Mouse (Mus musculus) testis, adult 2 months (tissue): ENCODE measurements around the gene Rhof. TPM values are rescaled to one million over a fixed set of nuclear protein-coding genes. Genes with fewer than 3 reads are reported as not detected.

Experiments
- H3K27ac ChIP-seq: fragments of 200-500 bp; 2 replicates; pipeline ENCODE4 v1.5.1; 2012; ENCODE audit warnings: low read depth, low read length; ENCODE audit not compliant: control insufficient read depth, insufficient read depth
- H3K27me3 ChIP-seq: fragments of 200-500 bp; 2 replicates; pipeline ENCODE4 v1.6.1; 2012; ENCODE audit warnings: mild to moderate bottlenecking, low read length, moderate library complexity; ENCODE audit not compliant: control insufficient read depth, insufficient read depth
- H3K36me3 ChIP-seq: fragments of 200-500 bp; 2 replicates; pipeline ENCODE4 v1.6.1; 2012; ENCODE audit warnings: mild to moderate bottlenecking, low read length; ENCODE audit not compliant: control insufficient read depth, insufficient read depth
- H3K4me1 ChIP-seq: fragments of 200-500 bp; 2 replicates; pipeline ENCODE4 v1.6.1; 2012; ENCODE audit warnings: low read length; ENCODE audit not compliant: control insufficient read depth, insufficient read depth
- H3K4me3 ChIP-seq: fragments of 200-500 bp; 2 replicates; pipeline ENCODE4 v1.5.1; 2012; ENCODE audit warnings: low read depth, mild to moderate bottlenecking, low read length, moderate library complexity, mixed read lengths; ENCODE audit not compliant: control insufficient read depth
- CTCF ChIP-seq: fragments of 200-500 bp; IDR thresholded peaks from 2 replicates; pipeline ENCODE4 v1.5.1; 2012; ENCODE audit warnings: low read depth, mild to moderate bottlenecking, inconsistent platforms, low read length, moderate library complexity; ENCODE audit not compliant: control insufficient read depth, insufficient read depth, insufficient replicate concordance
- POLR2A ChIP-seq: fragments of 200-500 bp; IDR thresholded peaks from 2 replicates; pipeline ENCODE4 v1.6.1; 2012; ENCODE audit warnings: low read depth, mild to moderate bottlenecking, inconsistent platforms, low read length, moderate library complexity; ENCODE audit not compliant: control insufficient read depth
- polyA plus RNA-seq: library from polyadenylated mRNA; depleted of rRNA; stranded (reverse); fragments of >200 nt; gene quantifications from 2 replicates; pipeline ENCODE4 v1.2.3, GENCODE M21; 2012

Gene Rhof
- polyA plus RNA-seq, 1 experiment: 0.78 TPM

DNA sequence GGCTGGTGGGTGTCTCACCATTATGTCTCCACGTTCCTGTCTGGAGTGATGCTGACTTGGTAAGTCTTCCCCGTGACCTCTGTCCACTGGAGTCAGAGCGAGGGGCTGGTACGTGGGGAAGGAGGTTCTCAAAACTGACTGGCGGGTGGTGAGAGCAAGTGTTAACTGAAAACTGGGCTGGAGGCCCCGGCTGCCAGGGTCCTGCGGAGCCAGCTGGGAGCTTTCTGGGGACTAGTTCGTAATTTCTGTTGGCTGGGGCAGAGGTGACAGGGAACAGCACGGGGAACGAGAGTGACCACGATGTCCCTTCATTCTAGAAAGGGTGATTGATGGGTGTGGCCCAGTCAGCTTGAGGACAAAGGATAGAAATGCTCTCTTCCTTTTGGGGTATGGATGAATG is 18.4 kb downstream of the Rhof start:
- Histone ChIP-seq H3K27me3 (no peaks in the 10 kb centered on the region), H3K27ac (no peak overlapping the region), H3K4me1 (peaks cover 4% of the 10 kb centered on the region), H3K4me3 (no peak overlapping the region), H3K36me3 (no peaks in the 10 kb centered on the region)
- TF ChIP-seq CTCF: no peak
- TF ChIP-seq POLR2A: no peak

- Histone ChIP-seq H3K4me3 (no peak overlapping the region), H3K27me3 (no peaks in the 10 kb centered on the region), H3K36me3 (no peaks in the 10 kb centered on the region), H3K27ac (no peak overlapping the region), H3K4me1 (peaks cover 4% of the 10 kb centered on the region)
- no peak for TF ChIP-seq CTCF
- TF ChIP-seq POLR2A: no peak
Measured at GRCm38 (mm10) chr5:123110296-123110721, 22.2 kb downstream of the Rhof start.

DNA sequence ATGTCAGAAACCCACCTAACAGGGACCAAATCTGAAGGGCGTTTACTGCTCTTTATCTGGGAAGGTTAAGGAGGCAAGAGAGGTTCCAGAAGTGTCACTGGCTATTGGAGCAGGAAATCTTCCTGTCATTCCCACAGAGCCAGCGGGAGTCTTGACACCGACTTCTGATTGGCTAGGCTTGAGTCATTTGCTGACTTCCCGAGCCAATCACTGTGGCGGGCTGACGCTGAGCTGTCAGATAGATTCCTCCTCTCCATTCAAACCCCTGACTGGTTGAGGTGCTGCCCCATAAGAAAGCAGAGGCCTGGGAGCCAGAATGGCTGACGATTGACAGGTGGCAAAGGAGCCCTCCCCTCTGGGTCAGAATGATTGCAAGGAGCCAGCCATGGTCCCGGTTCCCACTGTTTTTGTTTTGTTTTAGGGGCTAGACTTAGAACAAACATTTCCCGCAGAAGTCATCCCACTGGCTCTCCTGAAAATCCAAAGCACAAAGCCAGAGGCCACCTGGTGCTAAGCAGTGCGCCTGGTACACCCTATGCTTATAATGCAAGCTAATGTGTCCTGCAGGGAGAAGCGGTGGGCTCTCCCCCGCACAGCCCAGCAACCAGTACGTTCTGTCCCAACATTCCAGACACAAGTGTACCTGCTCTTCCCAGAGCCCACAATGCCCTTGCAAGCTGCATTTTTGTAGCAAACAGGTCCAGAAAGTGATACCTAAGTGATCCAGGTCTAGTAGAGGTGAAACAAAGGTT is 22.9 kb downstream of the Rhof start:
- TF ChIP-seq CTCF (no peak), POLR2A (no peak)
- Histone ChIP-seq H3K27me3 (no peaks in the 10 kb centered on the region), H3K4me3 (no peak overlapping the region), H3K4me1 (peaks cover 4% of the 10 kb centered on the region), H3K36me3 (no peaks in the 10 kb centered on the region), H3K27ac (no peak overlapping the region)

DNA sequence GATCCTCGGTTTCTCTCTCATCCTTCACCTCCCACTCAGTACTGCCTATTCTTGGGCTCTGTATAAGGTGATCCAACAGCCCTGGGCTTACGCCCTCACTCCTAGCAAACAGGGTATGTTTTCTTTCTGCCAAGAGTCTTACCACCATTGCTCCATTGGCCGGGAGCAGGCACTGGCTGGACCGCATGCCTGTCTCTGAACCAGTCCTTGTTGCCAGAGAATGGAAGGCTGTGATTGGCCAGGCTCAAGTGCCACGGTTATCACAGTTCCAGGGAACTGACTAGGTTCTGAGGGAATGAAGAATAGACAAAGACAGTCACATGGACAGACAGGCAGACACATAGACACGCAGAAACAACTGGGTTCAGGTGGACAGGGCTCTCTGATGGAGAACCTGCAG is 27.7 kb downstream of the Rhof start:
- Histone ChIP-seq H3K36me3 (no peaks in the 10 kb centered on the region), H3K4me1 (peaks cover 3% of the 10 kb centered on the region)
- TF ChIP-seq CTCF (no peak), POLR2A (no peak)

DNA sequence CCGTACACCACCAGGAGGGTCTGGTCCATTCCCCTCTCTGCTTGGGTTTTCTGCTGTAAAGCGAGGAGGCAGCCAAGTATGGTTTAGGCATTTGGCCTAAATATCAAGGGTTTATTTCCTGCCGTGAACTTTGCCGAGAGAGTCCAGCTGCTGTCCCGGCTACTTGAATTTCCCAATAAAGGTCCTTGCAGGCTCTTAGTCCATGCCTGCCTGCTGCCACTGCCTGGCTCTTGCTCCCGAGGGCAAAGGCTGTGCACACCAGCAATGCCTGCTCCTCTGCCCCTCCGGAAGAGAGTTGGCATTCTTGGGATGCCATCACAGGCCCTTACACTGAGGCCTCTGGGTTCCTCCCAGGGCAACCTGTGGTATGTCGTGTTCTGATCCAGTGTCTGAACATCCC is 28.9 kb downstream of the Rhof start:
- H3K27ac ChIP-seq: no peak overlapping the region
- no peak overlapping the region for H3K4me3 ChIP-seq
- no peaks in the 10 kb centered on the region for H3K27me3 ChIP-seq
- no peak for TF ChIP-seq CTCF
- TF ChIP-seq POLR2A: no peak
- H3K4me1 ChIP-seq: no peaks in the 10 kb centered on the region
- no peaks in the 10 kb centered on the region for H3K36me3 ChIP-seq

More for the DNA sequence above, 27.7 kb downstream of the Rhof start:
- H3K27me3 ChIP-seq: no peaks in the 10 kb centered on the region
- H3K27ac ChIP-seq: no peak overlapping the region
- no peak overlapping the region for H3K4me3 ChIP-seq

DNA sequence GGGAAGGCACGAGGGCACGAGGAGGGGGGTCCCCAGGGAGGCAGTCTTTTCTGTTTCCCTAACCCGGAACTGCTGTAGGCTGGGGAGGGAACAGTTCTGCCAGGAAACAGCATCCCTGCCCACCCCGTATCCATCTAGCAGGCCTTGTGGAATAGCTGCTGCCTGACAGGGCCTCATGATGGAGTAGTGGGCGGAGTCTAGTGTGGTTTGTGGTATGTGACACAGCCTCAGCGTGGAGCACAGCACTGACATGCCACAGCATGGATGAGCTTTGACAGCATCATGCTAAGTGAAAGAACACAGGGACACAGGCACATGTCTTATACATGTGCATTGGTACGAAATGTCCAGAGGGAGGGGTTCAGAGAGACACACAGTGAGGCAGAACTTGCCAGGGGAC is 30.1 kb downstream of the Rhof start:
- Histone ChIP-seq H3K4me3 (no peak overlapping the region), H3K4me1 (no peaks in the 10 kb centered on the region), H3K36me3 (no peaks in the 10 kb centered on the region), H3K27me3 (no peaks in the 10 kb centered on the region), H3K27ac (no peak overlapping the region)
- TF ChIP-seq CTCF (no peak), POLR2A (no peak)

- TF ChIP-seq POLR2A (no peak), CTCF (no peak)
- Histone ChIP-seq H3K27ac (no peak overlapping the region), H3K4me1 (peaks cover 2% of the 10 kb centered on the region; the same call in 1 of the 2 replicates), H3K4me3 (no peak overlapping the region), H3K27me3 (no peaks in the 10 kb centered on the region), H3K36me3 (no peaks in the 10 kb centered on the region)
Measured at GRCm38 (mm10) chr5:123098487-123098886, 34.0 kb downstream of the Rhof start.
